Mouse (Mus musculus): Measurements from ENCODE around the gene Vmn2r31. TPM values are rescaled to one million over a fixed set of nuclear protein-coding genes. Genes with fewer than 3 reads are reported as not detected.
"Not testable (repeated sequence)": the region's sequence is repeated elsewhere in the genome, so short reads cannot be mapped to it uniquely, and the experiment has no call there.

Gene Vmn2r31
- not detected for total RNA-seq (2021)

- DNase-seq (ENCODE audit: extremely low spot score in 1 of 2, low spot score in 2 of 2); intact Hi-C loops (cut with DNase I): not testable (repeated sequence)
These were observed at the start of gene Vmn2r31 for GRCm38 (mm10) chr7:7399603-7400002. Gene Vmn2r31 (minus strand): TSS chr7:7399703.

GRCm38 (mm10) chr7:7374431-7374830 lies 25.1 kb downstream of the Vmn2r31 start, which contains the start of gene Gm45783:
Gene Gm45783 (minus strand): TSS chr7:7374573.
- intact Hi-C loops (cut with DNase I); DNase-seq (ENCODE audit: extremely low spot score in 1 of 2, low spot score in 2 of 2): not testable (repeated sequence)

- DNase-seq (ENCODE audit: extremely low spot score in 1 of 2, low spot score in 2 of 2); intact Hi-C loops (cut with DNase I): not testable (repeated sequence)
These were observed 62.0 kb downstream of the Vmn2r31 start, which contains the start of gene Vmn2r30 for GRCm38 (mm10) chr7:7337509-7337908. Gene Vmn2r30 (minus strand): TSS chr7:7337609.

Other genes with a start within 250 kb of the Vmn2r31 start
- gene Zfp418, start 228.4 kb downstream of the Vmn2r31 start, total RNA-seq (2021), result 1 to 10 TPM; 5.8 to 6.3 TPM
- gene Zfp772, start 189.7 kb downstream of the Vmn2r31 start, total RNA-seq (2021), result 1 to 10 TPM; 8.7 to 9.2 TPM
- 1 to 10 TPM; 2.0 to 2.2 TPM for gene Vmn2r29, start 152.4 kb downstream of the Vmn2r31 start, total RNA-seq (2021)
- 10 to 100 TPM; 12.3 to 13.5 TPM for gene Gm45844, start 121.4 kb downstream of the Vmn2r31 start, total RNA-seq (2021)
- 100 to 1,000 TPM; 171 to 174 TPM for gene Clcn4, start 98.9 kb downstream of the Vmn2r31 start, total RNA-seq (2021)
- under 1 TPM; 0.10 to 0.15 TPM for gene Vmn2r30, start 62.1 kb downstream of the Vmn2r31 start, total RNA-seq (2021)
- not detected for gene Gm45783, start 25.1 kb downstream of the Vmn2r31 start, total RNA-seq (2021)
- gene Vmn2r32, start 80.3 kb upstream of the Vmn2r31 start, total RNA-seq (2021), result not detected
- gene Vmn2r33, start 167.1 kb upstream of the Vmn2r31 start, total RNA-seq (2021), result not detected